Mouse (Mus musculus): ENCODE measurements around the gene Tfap2a.

The Tfap2a gene

GRCm38 (mm10) chr13:40744111-40744805, 6.1 kb upstream of the Tfap2a start:
- TF ChIP-seq NANOG (IDR thresholded peaks at IDR 0.05; ENCODE audit: borderline replicate concordance, low read length) (no peak), CTCF (conservative IDR thresholded peaks at IDR 0.05; ENCODE audit: low read length) (no peak), POU5F1 (IDR thresholded peaks at IDR 0.05; ENCODE audit: borderline replicate concordance, low read length) (no peak)
- peaks cover 68% of the 10 kb centered on the region for H3K27me3 ChIP-seq (ENCODE audit: insufficient read depth, low read length)
- H3K4me3 ChIP-seq (replicated peaks; ENCODE audit: low read length): peak overlapping the region; percentile 68
- peaks cover 22% of the 10 kb centered on the region for H3K4me1 ChIP-seq (replicated peaks; ENCODE audit: low read depth, low read length)
- peaks cover 14% of the 10 kb centered on the region for H3K9me3 ChIP-seq (ENCODE audit: low read length)
- no peaks in the 10 kb centered on the region for H3K36me3 ChIP-seq (ENCODE audit: insufficient read depth, low read length)

DNA sequence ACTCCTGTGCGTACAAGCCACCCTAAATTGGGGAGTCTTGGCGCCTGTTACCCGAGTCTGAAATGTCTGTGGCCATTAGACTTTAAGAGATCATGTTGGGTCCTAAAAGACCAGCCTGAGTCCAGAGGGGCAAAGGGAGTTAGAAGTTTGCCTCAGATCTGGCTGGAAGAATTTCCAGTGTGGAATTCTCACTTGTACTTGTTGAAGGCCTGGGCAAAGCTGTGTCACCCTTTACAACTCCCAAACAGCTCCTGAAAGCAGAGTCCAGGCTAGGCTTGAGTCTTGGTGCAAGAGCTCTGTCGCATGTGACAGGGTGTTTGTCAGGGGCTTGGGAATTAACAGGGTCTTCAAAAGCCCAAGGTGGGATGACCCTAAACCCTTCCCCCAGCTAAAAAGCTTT, 5.0 kb upstream of the Tfap2a start:
- Histone ChIP-seq H3K9me3 (ENCODE audit: low read length) (peaks cover 24% of the 10 kb centered on the region), H3K36me3 (ENCODE audit: insufficient read depth, low read length) (no peaks in the 10 kb centered on the region), H3K4me1 (replicated peaks; ENCODE audit: low read depth, low read length) (peaks cover 28% of the 10 kb centered on the region), H3K4me3 (replicated peaks; ENCODE audit: low read length) (no peak overlapping the region), H3K27me3 (ENCODE audit: insufficient read depth, low read length) (peaks cover 79% of the 10 kb centered on the region)
- no peak for TF ChIP-seq POU5F1 (IDR thresholded peaks at IDR 0.05; ENCODE audit: borderline replicate concordance, low read length)
- no peak for TF ChIP-seq CTCF (conservative IDR thresholded peaks at IDR 0.05; ENCODE audit: low read length)
- no peak for TF ChIP-seq NANOG (IDR thresholded peaks at IDR 0.05; ENCODE audit: borderline replicate concordance, low read length)

GRCm38 (mm10) chr13:40741841-40742550, 3.8 kb upstream of the Tfap2a start:
- Histone ChIP-seq H3K4me3 (replicated peaks; ENCODE audit: low read length) (no peak overlapping the region), H3K27me3 (ENCODE audit: insufficient read depth, low read length) (peaks cover 91% of the 10 kb centered on the region), H3K9me3 (ENCODE audit: low read length) (peaks cover 25% of the 10 kb centered on the region), H3K4me1 (replicated peaks; ENCODE audit: low read depth, low read length) (peaks cover 38% of the 10 kb centered on the region), H3K36me3 (ENCODE audit: insufficient read depth, low read length) (no peaks in the 10 kb centered on the region)
- TF ChIP-seq POU5F1 (IDR thresholded peaks at IDR 0.05; ENCODE audit: borderline replicate concordance, low read length): no peak
- no peak for TF ChIP-seq NANOG (IDR thresholded peaks at IDR 0.05; ENCODE audit: borderline replicate concordance, low read length)
- TF ChIP-seq CTCF (conservative IDR thresholded peaks at IDR 0.05; ENCODE audit: low read length): no peak

- TF ChIP-seq POU5F1 (IDR thresholded peaks at IDR 0.05; ENCODE audit: borderline replicate concordance, low read length): no peak
- no peak for TF ChIP-seq NANOG (IDR thresholded peaks at IDR 0.05; ENCODE audit: borderline replicate concordance, low read length)
- no peak for TF ChIP-seq CTCF (conservative IDR thresholded peaks at IDR 0.05; ENCODE audit: low read length)
- peaks cover 95% of the 10 kb centered on the region for H3K27me3 ChIP-seq (ENCODE audit: insufficient read depth, low read length)
- no peaks in the 10 kb centered on the region for H3K36me3 ChIP-seq (ENCODE audit: insufficient read depth, low read length)
- H3K4me1 ChIP-seq (replicated peaks; ENCODE audit: low read depth, low read length): peaks cover 38% of the 10 kb centered on the region
- H3K9me3 ChIP-seq (ENCODE audit: low read length): peaks cover 23% of the 10 kb centered on the region
- H3K4me3 ChIP-seq (replicated peaks; ENCODE audit: low read length): no peak overlapping the region
Observed at GRCm38 (mm10) chr13:40741436-40741835, 3.3 kb upstream of the Tfap2a start.

DNA sequence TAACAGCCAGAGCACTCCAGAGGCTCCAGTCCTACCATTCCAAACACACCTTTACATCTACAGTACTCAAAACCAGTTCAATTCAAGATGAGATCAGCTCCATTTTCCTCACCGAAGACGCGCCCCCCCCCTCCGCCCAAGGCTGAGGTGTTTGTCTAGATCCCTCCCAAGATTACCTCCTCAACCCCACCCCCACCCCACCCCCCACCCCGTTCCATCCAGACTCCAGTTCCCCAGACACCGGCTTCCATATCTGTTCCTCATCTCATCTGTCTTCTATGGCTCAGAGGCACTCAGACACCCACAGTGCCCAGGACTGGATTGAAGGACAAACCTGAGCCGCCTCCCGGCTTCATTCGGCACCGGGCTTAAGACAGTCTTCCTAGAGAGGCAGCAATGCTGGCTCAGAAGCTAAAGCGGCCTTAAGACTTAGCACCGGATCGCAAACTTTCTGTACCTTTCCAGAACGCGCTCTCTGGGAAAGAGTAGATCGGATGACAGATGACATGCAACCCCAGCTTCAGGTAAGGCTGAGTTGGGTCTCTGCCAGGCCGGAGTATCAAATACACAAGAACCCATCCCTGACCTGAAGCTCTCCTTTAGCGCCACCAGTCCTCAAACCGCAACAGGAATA, 2.7 kb upstream of the Tfap2a start:
- Histone ChIP-seq H3K4me1 (replicated peaks; ENCODE audit: low read depth, low read length) (peaks cover 43% of the 10 kb centered on the region), H3K27me3 (ENCODE audit: insufficient read depth, low read length) (peaks cover 98% of the 10 kb centered on the region), H3K36me3 (ENCODE audit: insufficient read depth, low read length) (no peaks in the 10 kb centered on the region), H3K4me3 (replicated peaks; ENCODE audit: low read length) (no peak overlapping the region), H3K9me3 (ENCODE audit: low read length) (peaks cover 21% of the 10 kb centered on the region)
- TF ChIP-seq NANOG (IDR thresholded peaks at IDR 0.05; ENCODE audit: borderline replicate concordance, low read length) (no peak), POU5F1 (IDR thresholded peaks at IDR 0.05; ENCODE audit: borderline replicate concordance, low read length) (no peak), CTCF (conservative IDR thresholded peaks at IDR 0.05; ENCODE audit: low read length) (no peak)

- Histone ChIP-seq H3K36me3 (ENCODE audit: insufficient read depth, low read length) (no peaks in the 10 kb centered on the region), H3K27me3 (ENCODE audit: insufficient read depth, low read length) (peaks cover 98% of the 10 kb centered on the region), H3K9me3 (ENCODE audit: low read length) (peaks cover 21% of the 10 kb centered on the region), H3K4me1 (replicated peaks; ENCODE audit: low read depth, low read length) (peaks cover 47% of the 10 kb centered on the region), H3K4me3 (replicated peaks; ENCODE audit: low read length) (no peak overlapping the region)
- no peak for TF ChIP-seq NANOG (IDR thresholded peaks at IDR 0.05; ENCODE audit: borderline replicate concordance, low read length)
- TF ChIP-seq CTCF (conservative IDR thresholded peaks at IDR 0.05; ENCODE audit: low read length): no peak
- TF ChIP-seq POU5F1 (IDR thresholded peaks at IDR 0.05; ENCODE audit: borderline replicate concordance, low read length): no peak
Observed at GRCm38 (mm10) chr13:40739901-40740300, 1.7 kb upstream of the Tfap2a start.

GRCm38 (mm10) chr13:40739121-40739650, 1.0 kb upstream of the Tfap2a start:
- Histone ChIP-seq H3K4me3 (replicated peaks; ENCODE audit: low read length) (no peak overlapping the region; the same call in 1 of the 2 replicates), H3K4me1 (replicated peaks; ENCODE audit: low read depth, low read length) (peaks cover 47% of the 10 kb centered on the region)
- TF ChIP-seq POU5F1 (IDR thresholded peaks at IDR 0.05; ENCODE audit: borderline replicate concordance, low read length): no peak
- no peak for TF ChIP-seq NANOG (IDR thresholded peaks at IDR 0.05; ENCODE audit: borderline replicate concordance, low read length)
- TF ChIP-seq CTCF (conservative IDR thresholded peaks at IDR 0.05; ENCODE audit: low read length): no peak

GRCm38 (mm10) chr13:40737761-40738160, 415 bp downstream of the Tfap2a start:
- TF ChIP-seq CTCF (conservative IDR thresholded peaks at IDR 0.05; ENCODE audit: low read length) (no peak), POU5F1 (IDR thresholded peaks at IDR 0.05; ENCODE audit: borderline replicate concordance, low read length) (no peak), NANOG (IDR thresholded peaks at IDR 0.05; ENCODE audit: borderline replicate concordance, low read length) (no peak)
- H3K27me3 ChIP-seq (ENCODE audit: insufficient read depth, low read length): peaks cover 98% of the 10 kb centered on the region
- peaks cover 52% of the 10 kb centered on the region for H3K4me1 ChIP-seq (replicated peaks; ENCODE audit: low read depth, low read length)
- H3K4me3 ChIP-seq (replicated peaks; ENCODE audit: low read length): peak overlapping the region; percentile 53
- peaks cover 30% of the 10 kb centered on the region for H3K9me3 ChIP-seq (ENCODE audit: low read length)
- H3K36me3 ChIP-seq (ENCODE audit: insufficient read depth, low read length): no peaks in the 10 kb centered on the region

More at GRCm38 (mm10) chr13:40739121-40739650, 1.0 kb upstream of the Tfap2a start:
- H3K27me3 ChIP-seq (ENCODE audit: insufficient read depth, low read length): peaks cover 98% of the 10 kb centered on the region
- H3K36me3 ChIP-seq (ENCODE audit: insufficient read depth, low read length): no peaks in the 10 kb centered on the region
- peaks cover 21% of the 10 kb centered on the region for H3K9me3 ChIP-seq (ENCODE audit: low read length)
